Mouse (Mus musculus) testis, adult 2 months (tissue): Measurements from ENCODE around the gene Exosc10. TPM values are rescaled to one million over a fixed set of nuclear protein-coding genes. Genes with fewer than 3 reads are reported as not detected.

ENCODE experiments used
- H3K27ac ChIP-seq: fragments of 200-500 bp; 2 replicates; pipeline ENCODE4 v1.5.1; 2012; ENCODE audit warnings: low read depth, low read length; ENCODE audit not compliant: control insufficient read depth, insufficient read depth
- H3K27me3 ChIP-seq: fragments of 200-500 bp; 2 replicates; pipeline ENCODE4 v1.6.1; 2012; ENCODE audit warnings: mild to moderate bottlenecking, low read length, moderate library complexity; ENCODE audit not compliant: control insufficient read depth, insufficient read depth
- H3K36me3 ChIP-seq: fragments of 200-500 bp; 2 replicates; pipeline ENCODE4 v1.6.1; 2012; ENCODE audit warnings: mild to moderate bottlenecking, low read length; ENCODE audit not compliant: control insufficient read depth, insufficient read depth
- H3K4me1 ChIP-seq: fragments of 200-500 bp; 2 replicates; pipeline ENCODE4 v1.6.1; 2012; ENCODE audit warnings: low read length; ENCODE audit not compliant: control insufficient read depth, insufficient read depth
- H3K4me3 ChIP-seq: fragments of 200-500 bp; 2 replicates; pipeline ENCODE4 v1.5.1; 2012; ENCODE audit warnings: low read depth, mild to moderate bottlenecking, low read length, moderate library complexity, mixed read lengths; ENCODE audit not compliant: control insufficient read depth
- CTCF ChIP-seq: fragments of 200-500 bp; IDR thresholded peaks from 2 replicates; pipeline ENCODE4 v1.5.1; 2012; ENCODE audit warnings: low read depth, mild to moderate bottlenecking, inconsistent platforms, low read length, moderate library complexity; ENCODE audit not compliant: control insufficient read depth, insufficient read depth, insufficient replicate concordance
- POLR2A ChIP-seq: fragments of 200-500 bp; IDR thresholded peaks from 2 replicates; pipeline ENCODE4 v1.6.1; 2012; ENCODE audit warnings: low read depth, mild to moderate bottlenecking, inconsistent platforms, low read length, moderate library complexity; ENCODE audit not compliant: control insufficient read depth
- polyA plus RNA-seq: library from polyadenylated mRNA; depleted of rRNA; stranded (reverse); fragments of >200 nt; gene quantifications from 2 replicates; pipeline ENCODE4 v1.2.3, GENCODE M21; 2012; rRNA removed

Gene Exosc10
- 37.1 and 40.1 TPM in 2 replicates for polyA plus RNA-seq

GRCm38 (mm10) chr4:148558297-148559000 lies at the start of gene Exosc10:
Exosc10 (plus strand) TSS chr4:148558429.
- H3K27me3 ChIP-seq, result no peaks in the 10 kb centered on the region
- TF ChIP-seq POLR2A, result peak; percentile 68
- no peak for TF ChIP-seq CTCF
- H3K27ac ChIP-seq, result peak within 1 kb of the TSS; percentile 94
- peaks cover 2% of the 10 kb centered on the region for H3K4me1 ChIP-seq
- peaks cover 4% of the 10 kb centered on the region for H3K36me3 ChIP-seq
- peak within 1 kb of the TSS; percentile 100 for H3K4me3 ChIP-seq

- Histone ChIP-seq H3K36me3 (peaks cover 2% of the 10 kb centered on the region; the same call in 1 of the 2 replicates), H3K4me3 (no peak overlapping the region), H3K4me1 (no peaks in the 10 kb centered on the region; the same call in 1 of the 2 replicates), H3K27me3 (no peaks in the 10 kb centered on the region), H3K27ac (no peak overlapping the region)
- TF ChIP-seq POLR2A, result no peak
- no peak for TF ChIP-seq CTCF
These were observed 48.7 kb upstream of the Exosc10 start for GRCm38 (mm10) chr4:148509450-148510084.

DNA sequence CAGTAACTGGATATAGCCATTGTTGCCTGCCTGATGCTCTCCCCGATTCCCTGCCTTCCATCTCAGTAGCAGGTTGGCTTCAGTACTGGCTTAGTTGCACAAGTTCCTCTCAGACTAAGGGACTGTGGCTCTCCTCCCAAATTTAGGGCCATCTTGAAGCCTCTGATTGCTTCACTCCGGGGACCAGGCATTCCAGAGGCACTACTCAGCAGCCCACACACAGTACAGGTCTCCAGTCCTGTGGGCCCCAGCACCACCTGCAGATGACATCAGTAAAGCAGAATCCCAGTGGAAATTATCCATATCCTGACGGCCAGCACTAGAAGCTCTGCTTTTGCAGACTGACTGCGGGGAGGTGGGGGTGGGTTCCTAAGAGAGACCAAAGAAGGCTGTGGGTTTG lies 47.5 kb upstream of the Exosc10 start:
- TF ChIP-seq CTCF (no peak), POLR2A (no peak)
- Histone ChIP-seq H3K36me3 (peaks cover 4% of the 10 kb centered on the region), H3K27me3 (no peaks in the 10 kb centered on the region), H3K27ac (no peak overlapping the region), H3K4me1 (no peaks in the 10 kb centered on the region; the same call in 1 of the 2 replicates), H3K4me3 (no peak overlapping the region)

DNA sequence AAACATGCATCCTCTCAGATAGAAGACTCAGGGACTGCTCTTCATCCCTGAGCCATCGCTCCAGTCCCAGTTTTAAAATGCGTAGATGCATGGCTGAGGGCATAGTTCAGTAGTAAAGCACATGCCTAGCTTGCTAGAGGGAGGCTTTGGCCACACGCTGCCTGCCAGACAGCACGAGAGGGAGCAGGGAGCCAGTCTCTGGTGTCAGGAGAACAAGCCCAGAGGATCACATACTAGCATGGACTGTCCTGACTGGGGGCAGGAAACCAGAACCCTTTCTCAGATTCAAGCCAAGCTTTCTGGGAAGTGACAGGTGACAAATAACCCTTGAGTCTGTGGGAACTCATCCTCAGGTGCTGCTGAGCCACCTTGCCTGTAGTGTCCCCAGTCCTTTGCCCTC lies 46.9 kb upstream of the Exosc10 start:
- Histone ChIP-seq H3K27ac (no peak overlapping the region), H3K4me1 (no peaks in the 10 kb centered on the region; the same call in 1 of the 2 replicates), H3K27me3 (no peaks in the 10 kb centered on the region), H3K4me3 (no peak overlapping the region), H3K36me3 (peaks cover 4% of the 10 kb centered on the region)
- TF ChIP-seq POLR2A (no peak), CTCF (no peak)

- TF ChIP-seq CTCF (no peak), POLR2A (no peak)
- Histone ChIP-seq H3K27ac (no peak overlapping the region), H3K4me3 (no peak overlapping the region), H3K27me3 (no peaks in the 10 kb centered on the region), H3K4me1 (no peaks in the 10 kb centered on the region; the same call in 1 of the 2 replicates), H3K36me3 (peaks cover 4% of the 10 kb centered on the region)
These were observed 45.1 kb upstream of the Exosc10 start for GRCm38 (mm10) chr4:148513021-148513559.

DNA sequence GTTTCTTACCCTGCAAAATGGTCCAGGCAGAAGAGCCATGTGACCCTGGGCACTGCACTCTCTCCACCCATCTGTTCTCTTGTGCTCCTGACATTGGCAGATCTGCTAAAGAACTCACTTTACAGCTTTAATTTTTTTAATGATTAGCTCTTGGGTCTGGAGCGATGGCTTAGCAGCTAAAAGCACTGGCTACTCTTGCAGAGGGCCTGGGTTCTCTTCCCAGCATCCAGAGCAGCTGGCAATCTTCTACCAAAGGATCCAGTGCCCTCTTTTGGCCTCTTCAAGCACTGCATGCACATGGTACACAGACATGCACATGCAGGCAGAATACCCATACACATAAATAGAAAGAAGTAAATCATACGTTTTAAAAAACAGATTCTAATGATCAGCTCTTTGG lies 42.9 kb upstream of the Exosc10 start:
- TF ChIP-seq POLR2A (no peak), CTCF (no peak)
- H3K4me3 ChIP-seq, result no peak overlapping the region
- H3K4me1 ChIP-seq, result 0 out of 2 replicates have a peak, but pooled peaks cover 2% of the 10 kb centered on the region
- 0 out of 2 replicates have a peak overlapping the region, but pooled peaks have one; percentile 8 for H3K27ac ChIP-seq
- no peaks in the 10 kb centered on the region for H3K27me3 ChIP-seq
- H3K36me3 ChIP-seq, result peaks cover 4% of the 10 kb centered on the region

- H3K4me3 ChIP-seq, result no peak overlapping the region
- no peak for TF ChIP-seq CTCF
- no peak for TF ChIP-seq POLR2A
- H3K4me1 ChIP-seq, result 0 out of 2 replicates have a peak, but pooled peaks cover 2% of the 10 kb centered on the region
- peaks cover 4% of the 10 kb centered on the region for H3K36me3 ChIP-seq
- no peaks in the 10 kb centered on the region for H3K27me3 ChIP-seq
- H3K27ac ChIP-seq, result no peak overlapping the region
These were observed 40.4 kb upstream of the Exosc10 start for GRCm38 (mm10) chr4:148517809-148518208.
